Mouse (Mus musculus) neutrophil, adult 65 days (primary cell): Measurements from ENCODE around the gene Nup43. TPM values are rescaled to one million over a fixed set of nuclear protein-coding genes. Genes with fewer than 3 reads are reported as not detected.

Source experiments
- total RNA-seq: library from RNA; stranded (reverse); gene quantifications from 2 replicates; pipeline ENCODE4 v1.2.4, GENCODE M21; 2023

Nup43 gene
- total RNA-seq = 4.2 and 4.3 TPM in 2 replicates

DNA sequence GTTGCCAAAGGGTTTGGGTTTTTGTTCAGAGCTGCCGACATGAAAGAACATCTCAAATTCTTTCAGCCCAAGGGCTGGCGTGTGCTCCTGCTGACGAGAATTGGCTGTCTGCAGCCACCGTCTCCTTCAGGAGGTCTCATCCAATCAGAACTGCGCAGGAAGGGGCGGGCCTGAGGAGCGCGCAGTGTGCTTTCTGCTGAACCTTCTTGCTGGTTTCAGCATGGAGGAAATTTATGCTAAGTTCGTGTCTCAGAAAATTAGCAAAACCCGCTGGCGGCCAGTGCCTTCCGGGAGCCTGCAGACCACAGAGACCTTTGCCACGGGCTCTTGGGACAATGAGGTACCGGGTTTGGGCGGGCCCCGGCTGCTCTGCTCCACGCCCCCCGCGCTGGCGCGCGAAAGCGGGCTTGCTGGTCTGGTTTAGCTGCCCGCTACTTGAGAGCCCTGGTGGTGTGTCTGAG, at the start of gene Nup43:
Gene Nup43, plus strand, starts transcription at position 162 of the 461 bp plus-strand sequence.

GRCm38 (mm10) chr10:7680731-7681301, 13.5 kb downstream of the Nup43 start, which contains the start of the genes Pcmt1 and Lats1:
Gene Pcmt1 (minus strand): TSS chr10:7681136.
Gene Lats1 (plus strand): TSS chr10:7681214.

DNA sequence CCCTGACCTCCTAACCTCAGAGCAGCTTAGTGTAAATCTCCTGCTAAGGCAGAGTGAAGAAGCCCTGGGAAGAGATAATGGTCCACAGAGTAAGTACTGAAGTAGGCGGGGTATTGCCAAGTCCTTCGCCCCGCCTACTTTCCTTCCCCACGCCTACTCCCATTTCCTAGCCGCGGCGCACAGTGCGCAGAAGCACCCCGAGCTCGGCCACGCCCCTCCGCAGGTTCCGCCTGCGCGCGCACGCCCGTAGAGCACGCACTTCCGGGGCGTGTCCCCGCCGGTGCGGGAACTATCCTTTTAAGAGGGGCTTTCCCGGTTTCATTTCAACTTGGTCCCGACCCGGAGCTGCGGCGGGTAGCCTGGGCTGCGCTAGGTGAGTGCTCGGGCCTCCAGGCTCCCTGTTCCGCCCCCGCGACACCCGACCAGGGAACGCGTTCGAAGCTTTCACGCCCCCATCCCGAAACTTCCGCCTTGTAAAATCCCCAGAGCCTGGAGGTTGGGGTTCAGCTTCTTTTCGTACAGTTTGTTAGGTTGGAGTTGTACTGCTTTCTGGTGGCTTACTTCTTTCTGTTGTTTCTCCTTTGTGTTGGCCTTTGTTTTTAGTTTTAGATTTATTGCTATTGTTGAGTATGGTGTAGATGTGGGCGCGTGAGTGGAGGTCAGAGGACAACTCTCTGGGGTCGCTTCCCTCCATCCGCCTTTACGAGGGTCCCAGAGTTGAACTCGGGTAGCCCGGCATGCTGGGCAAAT, 58.6 kb downstream of the Nup43 start, which contains the start of gene Katna1:
Gene Katna1, plus strand, starts transcription at position 250 of the 750 bp plus-strand sequence.

Other genes with a start within 250 kb of the Nup43 start
- gene Ulbp1, start 193.9 kb upstream of the Nup43 start, total RNA-seq = 20.5 and 32.6 TPM in 2 replicates
- gene Lrp11, start 77.7 kb upstream of the Nup43 start, total RNA-seq = 0.25 and 0.32 TPM in 2 replicates
- 60.4 and 74.7 TPM in 2 replicates for gene Pcmt1, start 13.6 kb downstream of the Nup43 start, total RNA-seq
- gene Lats1, start 13.7 kb downstream of the Nup43 start, total RNA-seq = 25.4 and 39.1 TPM in 2 replicates
- gene Katna1, start 58.5 kb downstream of the Nup43 start, total RNA-seq = 48.0 and 53.2 TPM in 2 replicates
- 25.7 and 41.6 TPM in 2 replicates for gene Ginm1, start 125.3 kb downstream of the Nup43 start, total RNA-seq
- 42.5 and 61.4 TPM in 2 replicates for gene Ppil4, start 125.4 kb downstream of the Nup43 start, total RNA-seq
- 1.7 and 2.3 TPM in 2 replicates for gene Zc3h12d, start 165.0 kb downstream of the Nup43 start, total RNA-seq